Mouse (Mus musculus) ovary, postnatal 14 days (tissue): ENCODE measurements around the gene Ppp4r3a.
A peak's percentile ranks its signal among the peaks of the same experiment; 100 is the strongest.
"Not testable (repeated sequence)": the region's sequence is repeated elsewhere in the genome, so short reads cannot be mapped to it uniquely, and the experiment has no call there.

ENCODE experiments used
- DNase-seq: peaks from one replicate; pipeline ENCODE4 v3.0.0; 2022; ENCODE audit warnings: low spot score

The Ppp4r3a gene

GRCm38 (mm10) chr12:101028954-101029731 lies 54.4 kb downstream of the Ppp4r3a start, which contains the start of gene Ccdc88c:
Ccdc88c (minus strand) TSS chr12:101029056.
- DNase-seq, result peak; percentile 62

- DNase-seq, result no peak
Measured at GRCm38 (mm10) chr12:101028247-101028953, 55.1 kb downstream of the Ppp4r3a start.

- no peak for DNase-seq
Measured at GRCm38 (mm10) chr12:101027451-101028246, 55.9 kb downstream of the Ppp4r3a start.

- no peak for DNase-seq
Measured at GRCm38 (mm10) chr12:101026946-101027345, 56.6 kb downstream of the Ppp4r3a start.

- DNase-seq, result no peak
Measured at GRCm38 (mm10) chr12:101026518-101026917, 57.0 kb downstream of the Ppp4r3a start.

- no peak for DNase-seq
Measured at GRCm38 (mm10) chr12:101026025-101026424, 57.5 kb downstream of the Ppp4r3a start.

GRCm38 (mm10) chr12:101025379-101025778 lies 58.1 kb downstream of the Ppp4r3a start:
- no peak for DNase-seq

- no peak for DNase-seq
Measured at GRCm38 (mm10) chr12:101024824-101025223, 58.7 kb downstream of the Ppp4r3a start.

- no peak for DNase-seq
Measured at GRCm38 (mm10) chr12:101023143-101023542, 60.4 kb downstream of the Ppp4r3a start.

- no peak for DNase-seq
Measured at GRCm38 (mm10) chr12:101022353-101022752, 61.1 kb downstream of the Ppp4r3a start.

- no peak for DNase-seq
Measured at GRCm38 (mm10) chr12:101021484-101022226, 61.8 kb downstream of the Ppp4r3a start.

- no peak for DNase-seq
Measured at GRCm38 (mm10) chr12:101020210-101021015, 63.1 kb downstream of the Ppp4r3a start.

- DNase-seq, result no peak
Measured at GRCm38 (mm10) chr12:101019443-101019842, 64.1 kb downstream of the Ppp4r3a start.

- no peak for DNase-seq
Measured at GRCm38 (mm10) chr12:101019031-101019430, 64.5 kb downstream of the Ppp4r3a start.

- no peak for DNase-seq
Measured at GRCm38 (mm10) chr12:101017971-101018371, 65.5 kb downstream of the Ppp4r3a start.

- DNase-seq, result no peak
Measured at GRCm38 (mm10) chr12:101016412-101016928, 67.0 kb downstream of the Ppp4r3a start.

GRCm38 (mm10) chr12:101015926-101016325 lies 67.6 kb downstream of the Ppp4r3a start:
- DNase-seq, result no peak

- DNase-seq, result no peak
Measured at GRCm38 (mm10) chr12:101015165-101015560, 68.3 kb downstream of the Ppp4r3a start.

GRCm38 (mm10) chr12:101014549-101015164 lies 68.8 kb downstream of the Ppp4r3a start:
- no peak for DNase-seq

- DNase-seq, result not testable (repeated sequence)
Measured at GRCm38 (mm10) chr12:101013668-101014067, 69.8 kb downstream of the Ppp4r3a start.
